Mouse (Mus musculus): ENCODE results near the gene Irf3.

The Irf3 gene

DNA sequence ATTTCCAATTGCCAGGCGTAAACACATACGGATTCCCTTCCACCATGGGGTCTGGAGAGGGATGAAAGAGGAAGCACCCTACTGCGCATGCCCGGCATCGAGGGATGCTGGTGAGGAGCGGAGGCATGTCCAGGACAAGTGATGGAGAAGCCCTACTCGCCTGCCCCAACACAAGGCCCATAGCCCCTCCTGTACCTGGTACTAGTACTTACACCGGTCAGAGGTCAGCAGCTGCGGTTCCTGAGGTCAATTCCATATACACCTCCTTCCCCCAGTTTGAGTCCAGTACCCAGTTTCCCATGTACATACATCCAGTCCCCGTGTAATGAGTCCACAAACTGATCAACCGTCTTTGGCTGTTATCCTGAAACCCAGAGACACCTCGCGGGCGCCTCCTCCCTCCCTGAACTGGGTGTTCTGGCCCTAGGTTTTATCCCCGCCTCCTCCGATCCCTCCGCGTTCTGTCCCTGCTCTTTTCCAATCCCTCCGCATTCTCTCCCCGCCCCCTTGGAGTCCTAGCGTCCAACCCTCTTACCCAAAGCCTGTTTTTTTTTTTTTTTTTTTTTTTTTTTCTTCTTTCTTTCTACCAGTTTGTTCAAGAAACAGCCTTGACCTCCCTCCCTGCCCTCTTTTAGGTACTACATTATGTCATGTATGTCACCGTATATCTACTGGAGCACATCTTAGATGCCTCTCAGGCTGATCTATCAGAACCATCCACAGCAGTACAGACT, 22.9 kb upstream of the Irf3 start, which contains the start of gene Cpt1c:
Gene Cpt1c (minus strand): TSS at position 469 of the 734 bp plus-strand sequence.
- DNase-seq, result peak; percentile 93

DNA sequence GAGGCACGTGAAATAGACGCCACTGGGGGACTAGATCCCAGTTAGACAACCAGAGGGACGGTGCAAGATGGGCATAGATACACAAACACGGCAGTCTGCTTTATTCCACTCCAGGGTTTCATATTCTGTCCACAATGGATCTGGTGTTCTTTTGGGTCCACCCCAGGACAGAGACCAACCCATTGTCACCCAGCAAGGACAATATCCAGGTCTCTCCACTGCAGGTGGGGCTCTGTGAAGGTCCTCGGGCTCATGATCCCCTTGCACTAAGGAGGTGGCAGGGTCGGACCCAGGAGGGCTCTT, 22.4 kb upstream of the Irf3 start:
- peak; percentile 55 for DNase-seq

DNA sequence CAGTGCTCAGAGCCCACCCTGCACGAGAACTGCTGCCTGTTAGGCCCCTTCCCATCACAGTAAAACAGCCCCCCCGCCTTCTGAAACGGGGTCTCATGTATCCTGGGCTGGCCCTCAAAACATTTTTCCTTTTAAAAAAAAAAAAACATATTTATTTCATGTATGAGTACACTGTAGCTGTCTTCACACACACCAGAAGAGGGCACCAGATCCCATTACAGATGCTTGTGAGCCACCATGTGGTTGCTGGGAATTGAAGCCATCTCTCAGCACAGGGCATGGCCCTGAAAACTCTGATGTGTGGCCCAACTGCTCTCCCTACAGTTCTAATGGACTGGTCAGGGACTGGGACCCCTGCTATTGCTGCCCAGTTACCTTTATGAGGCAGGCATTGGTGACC, 19.1 kb upstream of the Irf3 start:
- no peak for DNase-seq

DNA sequence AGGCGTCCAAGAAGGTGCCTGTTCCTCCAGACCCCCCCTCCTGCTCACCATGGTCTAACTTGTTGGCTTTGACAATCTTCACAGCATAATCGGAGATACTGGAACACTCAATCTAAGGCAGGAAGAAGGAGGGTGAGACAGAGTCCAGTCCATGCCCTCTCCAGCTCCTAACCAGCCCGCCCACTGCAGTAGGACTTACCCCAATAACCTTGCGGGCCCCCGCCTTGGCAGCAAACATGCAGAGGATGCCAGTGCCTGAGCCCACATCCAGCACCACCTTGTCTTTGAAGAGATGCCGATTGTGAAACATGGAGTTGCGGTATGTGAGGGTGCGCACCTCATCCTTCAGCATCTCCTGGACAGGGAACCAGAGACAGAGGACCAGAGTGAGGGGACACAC, 15.9 kb upstream of the Irf3 start:
- DNase-seq, result no peak

DNA sequence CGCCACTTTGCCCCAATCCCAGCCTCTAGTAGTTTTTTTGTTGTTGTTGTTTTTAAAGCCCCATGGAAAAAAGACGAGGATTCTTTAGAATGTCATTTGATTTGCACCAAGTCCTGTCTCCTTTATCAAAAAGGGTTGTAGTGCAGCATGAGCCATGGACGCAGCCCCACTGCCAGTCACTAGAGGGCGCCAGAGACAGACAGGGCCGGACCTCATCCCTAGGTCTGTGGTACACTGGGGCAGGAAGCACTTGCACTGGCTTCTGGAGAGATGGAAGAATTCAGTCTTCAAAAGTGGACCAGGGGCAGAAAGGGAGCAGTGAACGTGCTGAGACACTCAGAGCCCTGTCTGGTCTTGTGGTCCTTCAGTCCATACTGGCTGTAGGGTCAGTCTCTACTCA, 14.4 kb upstream of the Irf3 start:
- peak; percentile 79 for DNase-seq

DNA sequence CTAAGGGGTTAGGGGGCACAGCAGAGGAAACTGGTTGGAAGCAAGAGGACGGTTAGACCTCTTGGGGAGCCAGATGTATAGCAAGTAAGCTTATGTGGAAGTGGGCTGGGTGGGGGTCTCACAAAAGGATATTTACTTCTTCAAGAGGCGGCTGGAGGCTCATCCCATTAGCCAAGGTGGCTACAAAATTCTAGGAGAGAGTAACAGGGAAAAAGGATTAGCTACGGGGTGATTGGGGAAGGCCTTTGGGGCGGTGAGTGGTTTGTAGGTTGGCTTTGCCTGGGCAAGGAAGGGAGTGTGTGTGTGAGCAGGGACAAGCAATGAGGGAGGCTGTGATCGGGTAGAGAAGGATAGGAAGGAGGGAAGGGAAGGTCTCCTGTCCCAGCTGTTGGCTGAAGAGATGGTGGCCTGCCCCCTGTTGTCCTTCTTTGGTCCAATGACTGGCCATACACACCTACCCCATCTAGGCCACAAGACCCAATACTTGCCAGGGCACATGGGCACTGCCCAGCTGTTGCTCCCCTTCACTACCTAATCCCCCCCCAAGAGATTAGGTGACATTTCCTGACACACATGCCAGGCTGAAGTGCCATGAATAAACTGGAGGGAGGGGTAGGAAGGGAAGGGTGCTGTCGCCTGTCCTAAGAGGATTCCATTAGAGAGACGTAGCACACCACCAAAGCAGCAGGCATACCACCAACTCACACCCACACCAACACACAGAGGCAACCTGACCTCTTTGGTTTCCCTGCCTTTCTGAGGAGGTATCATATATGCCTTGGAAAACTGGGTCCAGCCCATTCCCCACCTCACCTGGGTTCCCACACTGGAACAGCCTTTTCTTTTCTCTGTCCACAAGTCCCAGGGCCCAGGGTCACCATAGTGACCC, 13.3 kb upstream of the Irf3 start:
- DNase-seq, result no peak

DNA sequence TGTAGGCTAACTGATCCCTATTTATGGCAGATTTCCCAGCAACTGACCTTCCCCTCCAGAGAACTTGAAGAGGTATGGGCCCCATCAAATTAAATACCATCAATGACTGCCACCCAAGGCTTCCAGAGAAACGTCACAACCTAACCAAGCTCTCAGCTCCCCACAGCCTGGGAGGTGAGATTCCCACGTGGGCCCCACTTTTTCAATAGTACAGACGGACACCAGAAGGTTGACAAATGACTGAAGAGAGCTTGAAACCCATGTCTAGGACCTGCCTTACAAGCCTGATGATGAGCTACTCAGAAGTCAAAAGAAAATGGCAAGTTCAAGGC, 12.6 kb upstream of the Irf3 start:
- no peak for DNase-seq

DNA sequence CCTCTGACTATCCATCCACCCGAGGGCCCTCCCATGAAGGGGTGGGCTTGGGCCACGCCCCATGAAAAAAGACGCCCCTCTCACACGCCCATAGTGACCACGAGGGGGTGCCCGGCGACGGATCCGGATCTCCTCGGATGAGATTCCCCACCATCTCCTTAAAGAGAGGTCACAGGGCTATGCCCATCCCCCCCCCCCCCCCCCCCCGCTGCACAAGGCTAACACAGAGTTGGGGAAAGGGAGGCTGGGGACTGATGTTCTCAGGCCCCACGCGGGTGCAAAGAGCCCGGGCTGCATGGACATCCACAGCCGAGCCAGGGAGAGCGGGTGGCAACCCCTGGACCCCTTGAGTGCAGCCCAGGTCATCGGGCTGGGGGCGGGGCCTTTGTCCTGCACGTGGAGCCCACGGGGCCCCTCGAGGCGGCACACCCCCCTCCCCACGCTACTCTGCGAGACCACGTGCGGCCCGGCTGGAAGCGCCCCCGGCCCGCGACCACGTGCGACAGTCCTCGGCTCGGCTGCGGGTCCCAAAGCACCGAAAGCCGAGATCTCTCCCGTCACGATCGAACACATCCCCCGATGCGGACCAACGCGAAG, 11.8 kb upstream of the Irf3 start:
- peak; percentile 82 for DNase-seq

DNA sequence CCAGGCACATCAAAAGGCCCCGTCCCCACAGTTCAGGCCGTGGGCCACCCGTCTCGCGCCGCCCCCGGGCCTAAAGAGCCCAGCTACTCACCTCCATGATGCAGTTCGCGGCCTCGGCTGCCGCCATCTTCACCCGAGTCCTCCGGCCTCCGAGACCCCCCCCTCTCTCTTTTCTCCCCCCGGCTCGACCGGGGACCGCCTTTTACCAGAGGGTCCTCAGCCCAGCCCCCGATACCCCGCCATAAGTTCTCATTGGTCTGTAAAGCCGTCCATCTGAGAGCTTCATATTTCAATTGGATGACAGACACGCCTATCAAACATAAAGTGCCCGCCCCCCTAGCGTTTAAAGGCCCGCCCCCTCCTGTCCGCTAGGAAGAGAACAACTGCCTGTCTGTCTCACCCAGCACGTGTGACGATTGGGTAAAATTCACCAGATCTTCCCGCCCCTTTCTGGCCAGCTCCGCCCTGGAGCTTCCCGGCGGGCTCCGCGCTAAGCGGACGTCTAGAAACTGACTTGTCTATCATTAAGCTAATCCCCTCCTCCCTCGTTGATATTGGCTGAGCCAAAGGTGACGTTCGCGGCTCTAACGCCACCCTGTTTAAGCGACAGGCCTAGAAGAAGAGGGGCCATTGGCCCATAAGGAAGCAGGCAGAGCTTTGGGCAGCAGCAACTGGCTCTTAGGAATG, 11.1 kb upstream of the Irf3 start, which contains the start of gene Prmt1:
Gene Prmt1 (minus strand): TSS at position 377 of the 687 bp plus-strand sequence.
- DNase-seq, result peak; percentile 100

DNA sequence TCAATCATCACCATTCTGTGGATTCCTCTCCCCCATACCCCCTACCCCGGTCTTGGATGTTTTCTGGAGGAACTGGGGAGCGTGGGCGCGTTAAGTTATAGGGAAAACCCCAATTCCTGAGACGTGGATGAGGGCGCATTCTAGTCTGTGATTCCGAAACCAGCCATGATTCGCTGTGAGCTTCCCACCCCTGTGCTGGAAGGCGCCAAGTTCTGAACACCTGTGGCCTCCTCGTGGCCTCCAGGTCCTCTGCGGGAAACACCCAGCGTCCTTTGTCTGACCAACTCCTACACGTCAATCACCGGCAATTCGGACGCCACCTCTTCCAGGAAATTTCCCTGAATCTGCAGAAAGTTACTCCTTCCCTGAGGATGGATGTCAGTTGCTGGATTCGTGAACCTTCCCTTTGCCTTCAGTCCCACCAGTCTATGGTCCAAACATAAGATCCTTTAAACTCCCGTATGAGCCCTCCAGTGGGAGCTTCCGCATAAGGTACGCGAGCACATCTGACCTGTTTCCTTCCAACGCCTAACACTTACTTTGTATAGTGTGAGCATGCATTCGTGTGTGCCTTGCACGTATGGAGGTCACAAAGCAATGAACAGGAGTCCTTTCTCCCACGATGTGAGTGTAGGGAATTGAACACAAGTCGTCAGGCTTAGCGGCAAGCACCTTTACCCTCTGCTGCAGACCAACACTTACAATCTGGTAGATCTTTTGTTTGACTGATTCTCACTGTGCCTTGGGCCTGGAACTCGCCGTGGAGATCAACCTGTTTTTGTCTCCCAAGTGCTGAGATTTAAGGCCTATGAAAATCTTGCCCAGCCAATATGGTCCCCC, 10.3 kb upstream of the Irf3 start:
- DNase-seq, result no peak

DNA sequence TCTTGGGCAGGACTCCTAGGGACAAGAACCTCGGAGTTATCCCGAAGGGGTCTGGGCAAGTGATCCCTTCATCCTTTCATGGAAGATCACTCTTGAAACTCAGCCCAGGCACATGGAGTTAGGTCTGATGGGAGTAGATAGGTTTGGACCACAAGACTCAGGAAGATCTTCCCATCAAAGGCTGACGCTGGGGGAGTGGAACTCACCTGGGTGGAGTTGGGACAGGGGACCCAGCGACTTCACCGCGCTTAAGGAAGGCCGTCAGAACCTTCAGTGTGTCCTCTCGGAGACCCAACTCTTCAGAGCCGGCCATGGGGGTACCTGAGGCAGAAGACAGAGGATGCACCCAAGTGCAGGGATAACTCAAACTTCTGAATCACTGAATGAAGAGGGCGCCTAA, 776 bp upstream of the Irf3 start:
- DNase-seq, result no peak

DNA sequence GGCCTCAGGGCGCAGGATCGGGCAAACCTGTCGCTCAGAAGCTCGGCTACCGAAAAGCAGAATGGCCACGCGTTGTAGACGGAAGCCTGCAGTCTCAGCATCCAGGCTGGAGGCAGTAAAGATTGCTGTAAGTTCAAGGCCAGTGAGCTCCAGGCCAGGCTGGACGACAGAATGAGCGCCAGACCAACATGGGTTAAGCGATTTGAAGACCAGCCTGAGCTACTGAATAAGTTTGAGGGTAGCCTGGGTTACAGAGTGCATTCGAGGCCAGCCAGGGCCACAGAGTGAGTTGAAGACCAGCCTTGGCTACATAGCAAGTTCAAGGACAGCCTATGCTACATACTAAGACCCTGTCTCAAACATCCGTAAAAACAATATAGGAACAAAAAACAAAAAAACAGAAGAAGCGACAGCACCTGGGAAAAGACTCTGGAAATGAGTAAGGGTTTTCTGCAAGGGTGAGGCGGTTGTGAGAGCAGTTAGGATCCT, 536 bp downstream of the Irf3 start:
- DNase-seq, result no peak

DNA sequence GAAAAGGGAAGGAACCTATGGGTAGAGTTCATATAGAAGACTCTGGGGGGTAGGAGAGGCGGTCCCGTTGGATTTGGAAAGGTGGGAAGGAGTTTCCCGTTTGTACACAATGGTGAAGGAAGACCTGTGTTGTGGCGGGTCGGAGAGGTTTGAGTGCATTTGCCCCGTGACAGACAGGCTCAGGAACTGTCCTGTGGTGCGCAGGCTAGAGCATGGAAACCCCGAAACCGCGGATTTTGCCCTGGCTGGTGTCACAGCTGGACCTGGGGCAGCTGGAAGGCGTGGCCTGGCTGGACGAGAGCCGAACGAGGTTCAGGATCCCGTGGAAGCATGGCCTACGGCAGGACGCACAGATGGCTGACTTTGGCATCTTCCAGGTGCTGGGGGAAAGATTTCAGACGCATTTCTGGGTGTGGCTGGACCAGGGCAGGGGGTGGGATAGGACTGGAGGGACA, 1.1 kb downstream of the Irf3 start, which contains the start of gene Bcl2l12:
Gene Bcl2l12 (minus strand): TSS at position 212 of the 455 bp plus-strand sequence.
- peak; percentile 76 for DNase-seq

DNA sequence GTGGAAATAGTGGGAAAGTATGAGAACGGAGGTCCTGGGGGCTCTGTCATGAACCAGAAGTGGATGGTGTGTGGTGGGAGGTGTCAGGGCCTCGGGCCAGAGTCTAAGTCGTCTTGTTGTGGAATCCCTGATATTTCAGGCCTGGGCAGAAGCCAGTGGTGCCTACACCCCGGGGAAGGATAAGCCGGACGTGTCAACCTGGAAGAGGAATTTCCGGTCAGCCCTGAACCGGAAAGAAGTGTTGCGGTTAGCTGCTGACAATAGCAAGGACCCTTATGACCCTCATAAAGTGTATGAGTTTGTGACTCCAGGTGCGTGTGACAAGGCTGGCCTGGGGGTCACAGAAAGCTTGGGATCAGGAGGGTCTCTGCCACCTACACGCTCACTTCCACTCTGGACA, 2.3 kb downstream of the Irf3 start:
- no peak for DNase-seq

DNA sequence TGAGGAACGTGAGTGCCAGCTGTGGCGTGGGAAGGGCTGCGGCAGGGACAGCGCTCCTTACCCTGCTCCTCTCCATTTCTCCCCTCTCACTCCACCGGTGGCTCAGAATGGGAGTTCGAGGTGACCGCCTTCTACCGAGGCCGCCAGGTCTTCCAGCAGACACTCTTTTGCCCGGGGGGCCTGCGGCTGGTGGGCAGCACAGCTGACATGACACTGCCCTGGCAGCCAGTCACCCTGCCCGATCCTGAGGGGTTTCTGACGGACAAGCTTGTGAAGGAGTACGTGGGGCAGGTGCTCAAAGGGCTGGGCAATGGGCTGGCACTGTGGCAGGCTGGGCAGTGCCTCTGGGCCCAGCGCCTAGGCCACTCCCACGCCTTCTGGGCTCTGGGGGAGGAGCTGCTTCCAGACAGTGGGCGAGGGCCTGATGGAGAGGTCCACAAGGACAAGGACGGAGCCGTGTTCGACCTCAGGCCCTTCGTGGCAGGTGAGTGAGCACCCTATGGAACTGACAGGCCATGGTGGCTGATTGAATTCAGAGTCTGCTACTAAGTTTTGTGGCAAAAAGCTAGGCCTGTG, 3.2 kb downstream of the Irf3 start:
- no peak for DNase-seq

DNA sequence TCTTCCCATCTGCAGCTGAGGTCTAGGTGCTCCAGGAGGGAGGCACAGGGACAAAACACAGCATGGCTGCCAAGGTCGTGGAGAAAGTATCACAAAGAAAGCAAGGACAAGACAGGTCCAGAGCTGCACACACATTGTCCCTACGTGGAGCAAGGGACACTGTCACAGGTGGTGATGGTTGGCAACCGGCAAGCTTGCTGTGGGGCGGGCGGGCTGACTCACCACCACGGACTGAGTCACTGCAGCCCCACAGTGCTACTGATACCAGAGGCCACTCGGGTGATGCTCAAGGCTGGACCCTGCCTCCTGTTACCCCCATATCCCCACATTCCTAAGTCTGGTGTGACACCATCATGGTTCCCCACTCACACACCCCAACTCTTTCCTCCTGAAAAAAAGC, 5.0 kb downstream of the Irf3 start:
- peak; percentile 46 for DNase-seq

DNA sequence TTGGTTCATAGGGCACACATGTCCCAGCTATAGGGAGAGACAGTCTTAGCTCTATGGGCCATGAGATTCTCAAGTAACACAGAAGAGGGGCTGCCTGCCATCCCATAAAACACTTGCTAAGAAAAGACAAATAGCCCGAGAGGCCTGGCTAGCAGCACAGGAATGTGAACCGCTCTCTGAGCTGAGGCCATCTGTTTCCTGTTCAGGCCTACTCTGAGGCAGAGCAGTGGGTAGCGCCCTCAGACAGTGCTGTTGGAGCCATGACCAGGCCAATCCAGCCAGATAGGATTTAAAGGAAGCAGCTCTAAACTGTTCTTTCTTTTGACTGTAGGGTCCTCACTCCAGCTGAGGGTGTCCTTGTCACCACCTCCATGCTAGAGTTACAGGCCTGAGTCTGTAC, 7.1 kb downstream of the Irf3 start:
- no peak for DNase-seq

DNA sequence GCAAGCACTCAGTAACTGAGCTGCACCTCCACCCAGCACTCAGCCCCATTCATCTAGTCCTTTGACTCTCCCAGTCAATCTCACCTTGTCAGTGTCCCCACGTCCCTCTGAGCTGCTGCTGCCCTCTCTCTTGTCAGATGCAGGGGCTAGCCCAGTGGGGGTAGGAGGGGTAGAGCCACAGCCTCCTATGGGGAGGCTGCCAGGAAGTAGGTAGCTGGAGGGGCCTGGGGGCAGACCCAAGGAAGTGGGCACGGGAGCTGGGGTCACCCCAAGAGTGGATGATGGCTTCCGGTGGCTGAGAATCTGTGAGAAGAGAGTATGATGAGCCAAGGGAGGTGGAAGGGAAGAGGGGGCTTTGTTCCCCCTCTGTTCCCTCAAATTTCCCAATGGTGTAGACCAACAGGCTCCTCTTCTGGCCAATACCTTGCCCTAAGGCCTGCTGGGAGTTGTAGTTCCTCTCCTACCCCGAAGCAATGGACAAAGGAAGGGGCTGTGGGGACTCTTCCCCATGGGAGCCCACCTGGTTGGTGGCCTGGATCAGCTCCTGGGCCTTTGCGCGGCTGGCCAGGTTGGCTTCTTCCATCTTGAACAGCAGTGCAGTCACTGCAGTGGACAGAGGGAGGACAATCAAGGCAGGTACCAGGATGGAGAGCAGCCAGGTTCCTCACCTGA, 8.0 kb downstream of the Irf3 start:
- DNase-seq, result peak; percentile 38

DNA sequence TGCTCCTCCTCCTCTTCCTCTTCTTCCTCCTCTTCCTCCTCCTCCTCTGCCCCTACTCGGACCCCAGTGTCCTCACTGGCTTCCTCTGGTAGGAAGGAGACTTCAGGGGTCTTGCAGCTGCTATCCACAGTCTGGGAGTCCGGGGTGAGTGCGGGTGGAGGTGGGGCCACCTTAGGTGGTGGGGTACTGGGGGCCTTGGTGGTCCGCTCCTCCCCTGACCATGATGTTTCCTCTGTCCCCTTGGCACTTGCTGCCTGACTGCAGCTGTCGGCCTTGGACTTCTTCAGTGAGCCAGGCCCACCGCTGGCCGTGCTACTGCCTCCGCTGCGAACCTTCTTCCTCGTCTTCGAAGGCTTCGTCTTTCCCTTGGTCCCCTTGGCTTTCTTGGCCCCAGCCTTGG, 9.1 kb downstream of the Irf3 start:
- peak; percentile 31 for DNase-seq

DNA sequence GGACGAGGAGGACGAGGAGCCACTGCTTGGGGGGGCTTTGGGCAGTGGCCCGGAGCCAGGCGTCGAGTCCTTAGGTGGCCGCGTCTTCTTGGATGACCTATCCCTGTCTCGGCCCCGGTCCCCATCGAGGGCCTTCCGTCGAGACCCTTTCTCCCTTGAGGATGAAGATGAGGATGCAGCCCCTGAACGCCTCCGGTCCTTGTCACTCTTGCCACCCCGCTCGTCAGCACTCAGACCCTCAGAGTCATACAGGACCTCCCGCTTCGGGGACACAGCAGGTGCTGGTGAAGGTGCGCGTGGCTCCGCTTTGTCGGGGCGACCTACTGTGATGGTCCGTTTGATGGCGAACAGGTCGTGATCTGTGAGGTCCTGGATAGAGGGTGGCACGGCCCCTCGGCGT, 9.7 kb downstream of the Irf3 start:
- DNase-seq, result peak; percentile 42

DNA sequence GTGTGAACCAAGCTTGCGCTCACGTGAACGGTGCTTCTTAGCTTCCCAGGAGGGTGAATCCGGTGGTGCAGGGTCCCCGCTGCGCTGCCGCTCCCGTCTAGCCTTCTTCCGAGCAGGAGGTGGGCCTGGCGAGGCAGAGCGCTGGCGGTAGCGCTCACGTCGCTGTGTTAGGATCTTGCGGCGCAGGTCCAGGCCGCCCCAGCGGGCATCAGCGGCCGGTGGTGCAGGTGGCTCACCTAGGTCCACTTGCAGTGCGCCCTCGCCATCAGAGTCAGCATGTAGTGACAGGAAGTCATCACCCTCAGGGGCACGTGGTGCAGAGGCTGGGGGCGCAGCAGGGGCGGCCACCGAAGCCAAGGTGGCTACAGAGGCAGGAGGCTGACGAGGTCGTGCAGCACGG, 10.4 kb downstream of the Irf3 start:
- peak; percentile 34 for DNase-seq
